Mouse (Mus musculus): Measurements from ENCODE around the gene Hmga1b.
A peak's percentile ranks its signal among the peaks of the same experiment; 100 is the strongest.
"Not testable (repeated sequence)": the region's sequence is repeated elsewhere in the genome, so short reads cannot be mapped to it uniquely, and the experiment has no call there.

Gene Hmga1b

GRCm38 (mm10) chr11:120762672-120763041 is at the start of gene Hmga1b:
Gene Hmga1b (plus strand): TSS chr11:120762794.
- not testable (repeated sequence) for DNase-seq

- peak; percentile 96 to 98 for DNase-seq
Observed at GRCm38 (mm10) chr11:120713580-120714518, 48.7 kb upstream of the Hmga1b start, which contains the start of the genes Cenpx and Lrrc45. Gene Cenpx (minus strand): TSS chr11:120713738. Gene Lrrc45 (plus strand): TSS chr11:120713925.

GRCm38 (mm10) chr11:120714546-120714945 is 48.0 kb upstream of the Hmga1b start:
- no peak for DNase-seq

- DNase-seq: no peak
Observed at GRCm38 (mm10) chr11:120715131-120715530, 47.5 kb upstream of the Hmga1b start.

- no peak for DNase-seq
Observed at GRCm38 (mm10) chr11:120719242-120719641, 43.4 kb upstream of the Hmga1b start.

- DNase-seq: no peak
Observed at GRCm38 (mm10) chr11:120719841-120720376, 42.7 kb upstream of the Hmga1b start.

GRCm38 (mm10) chr11:120720450-120720849 is 42.1 kb upstream of the Hmga1b start:
- DNase-seq: peak; percentile 89 to 91

GRCm38 (mm10) chr11:120721124-120722066 is 41.2 kb upstream of the Hmga1b start, which contains the start of gene Rac3:
Gene Rac3 (plus strand): TSS chr11:120721470.
- peak; percentile 55 to 69 for DNase-seq

- no peak for DNase-seq
Observed at GRCm38 (mm10) chr11:120722067-120722630, 40.4 kb upstream of the Hmga1b start.

- DNase-seq: no peak
Observed at GRCm38 (mm10) chr11:120722761-120723382, 39.7 kb upstream of the Hmga1b start.

- DNase-seq: no peak
Observed at GRCm38 (mm10) chr11:120723509-120723908, 39.1 kb upstream of the Hmga1b start.

GRCm38 (mm10) chr11:120726243-120727168 is 36.1 kb upstream of the Hmga1b start:
- no peak for DNase-seq

- peak in 1 of 2 experiments; percentile 32 for DNase-seq
Observed at GRCm38 (mm10) chr11:120727169-120727527, 35.4 kb upstream of the Hmga1b start, which contains the start of gene Dcxr. Gene Dcxr (minus strand): TSS chr11:120727281.

GRCm38 (mm10) chr11:120727564-120727963 is 35.0 kb upstream of the Hmga1b start:
- DNase-seq: no peak

GRCm38 (mm10) chr11:120728530-120729240 is 33.9 kb upstream of the Hmga1b start:
- no peak for DNase-seq

GRCm38 (mm10) chr11:120729432-120730050 is 33.1 kb upstream of the Hmga1b start:
- DNase-seq: not testable (repeated sequence)

GRCm38 (mm10) chr11:120730331-120730870 is 32.2 kb upstream of the Hmga1b start:
- no peak for DNase-seq

- no peak for DNase-seq
Observed at GRCm38 (mm10) chr11:120731395-120731794, 31.2 kb upstream of the Hmga1b start.
